ENCODE assay signal across 19 mouse cellular contexts in genomic region chr17:45996921-45997444, GRCm38 (mm10). TPM values are rescaled to one million over a fixed set of nuclear protein-coding genes. Genes with fewer than 3 reads are reported as not detected.
DNase-seq lines count a peak whose midpoint lies in the region; ATAC-seq and TF ChIP-seq lines count a peak whose summit lies in the region.
"Had no signal": no experiment of that assay in that cellular context is flagged by ENCODE, and none has a peak within 500 bp of the region (broad histone marks: within the 10 kb centered on the region; RNA-seq: fewer than 3 reads in every experiment).

No protein-coding gene starts in this region.

- H3K4me1 ChIP-seq in liver, embryonic 15.5 days (replicated peaks) = peaks cover 31% of the 10 kb centered on the region
- H3K4me1 ChIP-seq in intestine, embryonic 15.5 days (replicated peaks) = peaks cover 23% of the 10 kb centered on the region
- H3K4me1 ChIP-seq in intestine, postnatal 0 days (replicated peaks; ENCODE audit: control insufficient read depth, insufficient read depth, low read length) = peaks cover 13% of the 10 kb centered on the region; the same call in 1 of the 2 replicates
- peaks cover 16% of the 10 kb centered on the region for H3K4me1 ChIP-seq in limb, embryonic 10.5 days
- no peaks in the 10 kb centered on the region for H3K4me1 ChIP-seq in forebrain, embryonic 15.5 days
- no peaks in the 10 kb centered on the region for H3K4me1 ChIP-seq in hindbrain, embryonic 14.5 days (replicated peaks; ENCODE audit: control insufficient read depth, insufficient read depth, low read length)
- H3K4me1 ChIP-seq: midbrain, embryonic 13.5 days; neural tube, embryonic 12.5 days had no signal

- no peak overlapping the region for H3K9ac ChIP-seq in liver, embryonic 15.5 days
- no peak overlapping the region for H3K9ac ChIP-seq in intestine, embryonic 15.5 days
- H3K9ac ChIP-seq in intestine, postnatal 0 days (ENCODE audit: low read depth, low read length) = no peak overlapping the region; the same call in 1 of the 2 replicates
- no peak overlapping the region for H3K9ac ChIP-seq in forebrain, embryonic 15.5 days (replicated peaks)
- H3K9ac ChIP-seq in hindbrain, embryonic 14.5 days = no peak overlapping the region
- H3K9ac ChIP-seq: embryonic facial prominence, embryonic 12.5 days; heart, embryonic 15.5 days; lung, embryonic 14.5 days; midbrain, embryonic 13.5 days; neural tube, embryonic 12.5 days had no signal

- no peak for TF ChIP-seq CTCF in intestine, postnatal 0 days (IDR thresholded peaks at IDR 0.05; ENCODE audit: low read depth)

- peak; percentile 23 for ATAC-seq in liver, embryonic 15.5 days (ENCODE audit: insufficient read depth)
- peak; percentile 75 for ATAC-seq in intestine, embryonic 15.5 days
- peak; percentile 68 for ATAC-seq in intestine, postnatal 0 days
- ATAC-seq in forebrain, embryonic 15.5 days (replicated peaks) = no peak
- ATAC-seq in hindbrain, embryonic 14.5 days (ENCODE audit: low FRiP score) = no peak
- ATAC-seq: forebrain, embryonic 16.5 days; midbrain, embryonic 13.5 days had no signal

- H3K4me2 ChIP-seq in liver, embryonic 15.5 days = no peak overlapping the region
- no peak overlapping the region for H3K4me2 ChIP-seq in intestine, embryonic 15.5 days (replicated peaks)
- H3K4me2 ChIP-seq in intestine, postnatal 0 days (replicated peaks; ENCODE audit: low read depth) = peak overlapping the region; percentile 21; the same call in 1 of the 2 replicates
- H3K4me2 ChIP-seq in forebrain, embryonic 15.5 days (replicated peaks) = no peak overlapping the region
- H3K4me2 ChIP-seq in hindbrain, embryonic 14.5 days (replicated peaks) = no peak overlapping the region
- H3K4me2 ChIP-seq: embryonic facial prominence, embryonic 12.5 days; heart, embryonic 15.5 days; lung, embryonic 14.5 days; midbrain, embryonic 13.5 days; neural tube, embryonic 12.5 days had no signal

- no peak overlapping the region for H3K4me3 ChIP-seq in liver, embryonic 15.5 days (replicated peaks)
- no peak overlapping the region for H3K4me3 ChIP-seq in intestine, embryonic 15.5 days (replicated peaks)
- H3K4me3 ChIP-seq in intestine, postnatal 0 days (ENCODE audit: low read depth, low read length) = no peak overlapping the region
- H3K4me3 ChIP-seq in limb, embryonic 10.5 days = no peak overlapping the region
- no peak overlapping the region for H3K4me3 ChIP-seq in forebrain, embryonic 15.5 days
- no peak overlapping the region for H3K4me3 ChIP-seq in hindbrain, embryonic 14.5 days (replicated peaks; ENCODE audit: low read length)
- H3K4me3 ChIP-seq: embryonic facial prominence, embryonic 12.5 days; heart, adult 2 months; heart, embryonic 15.5 days; midbrain, embryonic 13.5 days; neural tube, embryonic 12.5 days had no signal

- no peaks in the 10 kb centered on the region for H3K9me3 ChIP-seq in liver, embryonic 15.5 days (replicated peaks)
- H3K9me3 ChIP-seq in intestine, embryonic 15.5 days = no peaks in the 10 kb centered on the region
- H3K9me3 ChIP-seq in intestine, postnatal 0 days (ENCODE audit: control insufficient read depth) = no peaks in the 10 kb centered on the region
- H3K9me3 ChIP-seq in limb, embryonic 10.5 days (replicated peaks) = no peaks in the 10 kb centered on the region
- no peaks in the 10 kb centered on the region for H3K9me3 ChIP-seq in forebrain, embryonic 15.5 days
- H3K9me3 ChIP-seq in hindbrain, embryonic 14.5 days (ENCODE audit: control insufficient read depth, low read length) = no peaks in the 10 kb centered on the region
- H3K9me3 ChIP-seq: embryonic facial prominence, embryonic 12.5 days; heart, embryonic 15.5 days; midbrain, embryonic 13.5 days; neural tube, embryonic 12.5 days had no signal

- 0 out of 2 replicates have a peak overlapping the region, but pooled peaks have one; percentile 9 for H3K27ac ChIP-seq in liver, embryonic 15.5 days (replicated peaks)
- H3K27ac ChIP-seq in intestine, embryonic 15.5 days = 0 out of 2 replicates have a peak overlapping the region, but pooled peaks have one; percentile 40
- peak overlapping the region; percentile 87 for H3K27ac ChIP-seq in intestine, postnatal 0 days (ENCODE audit: low read depth, low read length)
- H3K27ac ChIP-seq in limb, embryonic 10.5 days = peak overlapping the region; percentile 11; the same call in 1 of the 2 replicates
- no peak overlapping the region for H3K27ac ChIP-seq in forebrain, embryonic 15.5 days (replicated peaks)
- H3K27ac ChIP-seq in hindbrain, embryonic 14.5 days = no peak overlapping the region
- H3K27ac ChIP-seq: embryonic facial prominence, embryonic 12.5 days; heart, adult 2 months; heart, embryonic 15.5 days; midbrain, embryonic 13.5 days; neural tube, embryonic 12.5 days had no signal

- WGBS in liver, embryonic 15.5 days (ENCODE audit: insufficient replicate concordance) = 76% methylated on average over 9 of the region's 9 CpGs
- WGBS in intestine, embryonic 15.5 days = 57% methylated on average over 9 of the region's 9 CpGs
- WGBS in intestine, postnatal 0 days = 44% methylated on average over 9 of the region's 9 CpGs
- 80% methylated on average over 9 of the region's 9 CpGs for WGBS in limb, embryonic 10.5 days
- 92% methylated on average over 9 of the region's 9 CpGs for WGBS in forebrain, embryonic 15.5 days
- 90% methylated on average over 9 of the region's 9 CpGs for WGBS in hindbrain, embryonic 14.5 days

- no peak for DNase-seq in liver
- DNase-seq in limb, embryonic 10.5 days (ENCODE audit: low spot score) = no peak
- no peak for DNase-seq in hindbrain, embryonic 14.5 days (ENCODE audit: low spot score)
- no peak for DNase-seq in T-cell, adult 2 months (ENCODE audit: low spot score)
- DNase-seq: adrenal gland, postnatal 10 days; cerebellum, adult 9-11 months; gastrocnemius, postnatal 25 days; heart, adult 2 months; lung, embryonic 14.5 days; thymus, adult 2 months had no signal

- no peaks in the 10 kb centered on the region for H3K36me3 ChIP-seq in liver, embryonic 15.5 days (replicated peaks)
- H3K36me3 ChIP-seq in intestine, embryonic 15.5 days = no peaks in the 10 kb centered on the region
- H3K36me3 ChIP-seq in intestine, postnatal 0 days (ENCODE audit: control insufficient read depth, insufficient read depth) = no peaks in the 10 kb centered on the region
- no peaks in the 10 kb centered on the region for H3K36me3 ChIP-seq in limb, embryonic 10.5 days
- no peaks in the 10 kb centered on the region for H3K36me3 ChIP-seq in forebrain, embryonic 15.5 days
- no peaks in the 10 kb centered on the region for H3K36me3 ChIP-seq in hindbrain, embryonic 14.5 days (replicated peaks; ENCODE audit: control insufficient read depth, insufficient read depth)
- H3K36me3 ChIP-seq: embryonic facial prominence, embryonic 12.5 days; heart, embryonic 15.5 days; midbrain, embryonic 13.5 days; neural tube, embryonic 12.5 days had no signal

- no peaks in the 10 kb centered on the region for H3K27me3 ChIP-seq in liver, embryonic 15.5 days
- no peaks in the 10 kb centered on the region for H3K27me3 ChIP-seq in intestine, embryonic 15.5 days (replicated peaks)
- H3K27me3 ChIP-seq in intestine, postnatal 0 days (replicated peaks; ENCODE audit: control insufficient read depth, insufficient read depth, low read length) = no peaks in the 10 kb centered on the region
- no peaks in the 10 kb centered on the region for H3K27me3 ChIP-seq in limb, embryonic 10.5 days (ENCODE audit: low read depth, poor library complexity, severe bottlenecking)
- no peaks in the 10 kb centered on the region for H3K27me3 ChIP-seq in forebrain, embryonic 15.5 days
- no peaks in the 10 kb centered on the region for H3K27me3 ChIP-seq in hindbrain, embryonic 14.5 days (ENCODE audit: control insufficient read depth, insufficient read depth, low read length)
- H3K27me3 ChIP-seq: embryonic facial prominence, embryonic 12.5 days; heart, embryonic 15.5 days; midbrain, embryonic 13.5 days; neural tube, embryonic 12.5 days had no signal

RNA-seq across cellular contexts. Expression of gene Vegfa, which starts 35.2 kb away (rescaled TPM):
- 1.2 and 1.4 TPM in 2 replicates for polyA plus RNA-seq in liver, embryonic 15.5 days (2015; fragmentation: Nextera tagmentation; extraction: Ambion mirVana)
- polyA plus RNA-seq in intestine, embryonic 15.5 days (2015; fragmentation: Nextera tagmentation; extraction: Ambion mirVana) = 3.6 and 4.7 TPM in 2 replicates
- 5.9 and 8.2 TPM in 2 replicates for polyA plus RNA-seq in intestine, postnatal 0 days (2015; fragmentation: Nextera tagmentation; extraction: Ambion mirVana)
- polyA plus RNA-seq in limb, embryonic 10.5 days (2016; fragmentation: Nextera tagmentation; extraction: Ambion mirVana) = 2.0 and 3.1 TPM in 2 replicates
- polyA plus RNA-seq in forebrain, embryonic 15.5 days (2015; fragmentation: Nextera tagmentation; extraction: Ambion mirVana) = 3.1 and 3.6 TPM in 2 replicates
- polyA plus RNA-seq in hindbrain, embryonic 14.5 days (2014; fragmentation: Nextera tagmentation; extraction: Ambion mirVana) = 4.1 and 6.5 TPM in 2 replicates

Comparison
In these comparisons a context has a peak if more than half of its experiments do, and no peak if none do; other contexts are left out.
1. ATAC-seq: peak in liver, embryonic 15.5 days (single experiment), intestine, embryonic 15.5 days (single experiment) and intestine, postnatal 0 days (single experiment); none in forebrain, embryonic 15.5 days (single experiment) and hindbrain, embryonic 14.5 days (single experiment).
2. H3K27ac ChIP-seq: peak in liver, embryonic 15.5 days (single experiment), intestine, embryonic 15.5 days (single experiment), intestine, postnatal 0 days (single experiment) and limb, embryonic 10.5 days (single experiment); none in forebrain, embryonic 15.5 days (single experiment) and hindbrain, embryonic 14.5 days (single experiment).